Mouse (Mus musculus) mesoderm, embryonic 11.5 days (tissue): Measurements from ENCODE around the gene Tex26.
A peak's percentile ranks its signal among the peaks of the same experiment; 100 is the strongest.

Experiments
- DNase-seq: peaks from one replicate; pipeline ENCODE4 v3.0.0-alpha.2; 2012; ENCODE audit warnings: low read depth, low spot score

Tex26 gene

GRCm38 (mm10) chr5:149439531-149440179, at the start of gene Tex26:
TSS of gene Tex26 (plus strand) at chr5:149439660.
- DNase-seq: peak; percentile 92

- no peak for DNase-seq
Observed at GRCm38 (mm10) chr5:149391574-149392375, 47.7 kb upstream of the Tex26 start.

- DNase-seq: no peak
Observed at GRCm38 (mm10) chr5:149392420-149392988, 47.0 kb upstream of the Tex26 start.

- DNase-seq: no peak
Observed at GRCm38 (mm10) chr5:149401446-149401975, 37.9 kb upstream of the Tex26 start.

- no peak for DNase-seq
Observed at GRCm38 (mm10) chr5:149402029-149402428, 37.4 kb upstream of the Tex26 start.

GRCm38 (mm10) chr5:149403386-149403785, 36.1 kb upstream of the Tex26 start:
- no peak for DNase-seq

GRCm38 (mm10) chr5:149404710-149405109, 34.8 kb upstream of the Tex26 start:
- no peak for DNase-seq

- no peak for DNase-seq
Observed at GRCm38 (mm10) chr5:149406791-149407276, 32.6 kb upstream of the Tex26 start.

GRCm38 (mm10) chr5:149409502-149409901, 30.0 kb upstream of the Tex26 start:
- DNase-seq: no peak

GRCm38 (mm10) chr5:149411509-149412193, 27.8 kb upstream of the Tex26 start, which contains the start of gene Medag:
TSS of gene Medag (plus strand) at chr5:149411749.
- no peak for DNase-seq

GRCm38 (mm10) chr5:149412194-149412575, 27.3 kb upstream of the Tex26 start:
- no peak for DNase-seq

- no peak for DNase-seq
Observed at GRCm38 (mm10) chr5:149412671-149413070, 26.8 kb upstream of the Tex26 start.

GRCm38 (mm10) chr5:149414369-149415167, 24.9 kb upstream of the Tex26 start:
- DNase-seq: no peak

GRCm38 (mm10) chr5:149417381-149417780, 22.1 kb upstream of the Tex26 start:
- no peak for DNase-seq

- no peak for DNase-seq
Observed at GRCm38 (mm10) chr5:149426525-149426924, 12.9 kb upstream of the Tex26 start.

- no peak for DNase-seq
Observed at GRCm38 (mm10) chr5:149427277-149428060, 12.0 kb upstream of the Tex26 start.

- peak; percentile 55 for DNase-seq
Observed at GRCm38 (mm10) chr5:149428347-149428746, 11.1 kb upstream of the Tex26 start.

GRCm38 (mm10) chr5:149428810-149429255, 10.6 kb upstream of the Tex26 start:
- DNase-seq: no peak

GRCm38 (mm10) chr5:149429541-149429940, 9.9 kb upstream of the Tex26 start:
- DNase-seq: no peak

GRCm38 (mm10) chr5:149430943-149431342, 8.5 kb upstream of the Tex26 start:
- DNase-seq: no peak
